9 mouse cellular contexts compared by ENCODE assay signal in genomic region chr11:76893570-76893969, GRCm38 (mm10). TPM values are rescaled to one million over a fixed set of nuclear protein-coding genes. Genes with fewer than 3 reads are reported as not detected.
DNase-seq lines count a peak whose midpoint lies in the region; ATAC-seq and TF ChIP-seq lines count a peak whose summit lies in the region.
"Had no signal": no experiment of that assay in that cellular context is flagged by ENCODE, and none has a peak within 500 bp of the region (broad histone marks: within the 10 kb centered on the region; RNA-seq: fewer than 3 reads in every experiment).

No protein-coding gene starts in this region.

- no peaks in the 10 kb centered on the region for H3K27me3 ChIP-seq in liver, adult 2 months (ENCODE audit: control insufficient read depth, insufficient read depth, low read length)
- H3K27me3 ChIP-seq in hindbrain, embryonic 11.5 days (ENCODE audit: control insufficient read depth, insufficient read depth, low read length), result no peaks in the 10 kb centered on the region

- no peak overlapping the region for H3K4me3 ChIP-seq in liver, adult 2 months (ENCODE audit: insufficient read depth, low read depth, low read length)
- no peak overlapping the region for H3K4me3 ChIP-seq in hindbrain, embryonic 11.5 days (ENCODE audit: low read depth, low read length)

- DNase-seq in 3T3-L1 (ENCODE audit: low read depth, low spot score), result peak; percentile 36
- DNase-seq in embryo, embryonic 10 days (ENCODE audit: low spot score), result peak; percentile 69
- DNase-seq in heart, postnatal 36 days, result peak; percentile 48 to 59
- DNase-seq in liver, adult 2 months (ENCODE audit: extremely low read depth, low read depth, low spot score), result no peak
- no peak for DNase-seq in right cerebral cortex, postnatal 10 days (ENCODE audit: low spot score in 2 of 2)
- no peak for DNase-seq in left cerebral cortex, adult 18-20 months (ENCODE audit: low spot score in 2 of 2)
- DNase-seq in hindbrain, embryonic 11.5 days (ENCODE audit: low spot score), result no peak

- H3K4me1 ChIP-seq in liver, adult 2 months (ENCODE audit: control insufficient read depth, insufficient read depth, low read length), result peaks cover 7% of the 10 kb centered on the region
- H3K4me1 ChIP-seq in hindbrain, embryonic 11.5 days (replicated peaks; ENCODE audit: control insufficient read depth, insufficient read depth, low read length), result no peaks in the 10 kb centered on the region

- H3K79me2 ChIP-seq in liver, adult 2 months (ENCODE audit: control insufficient read depth, insufficient read depth, low read length), result no peaks in the 10 kb centered on the region

- peak overlapping the region; percentile 6 for H3K27ac ChIP-seq in liver, adult 2 months (replicated peaks; ENCODE audit: insufficient read depth, low read depth, low read length)
- H3K27ac ChIP-seq in hindbrain, embryonic 11.5 days (ENCODE audit: low read depth, low read length), result no peak overlapping the region

- 22% methylated on average over 4 of the region's 4 CpGs for WGBS in liver, adult 2 months
- WGBS in hindbrain, embryonic 11.5 days, result 27% methylated on average over 4 of the region's 4 CpGs

- no peak overlapping the region for H3K4me2 ChIP-seq in hindbrain, embryonic 11.5 days (replicated peaks; ENCODE audit: low read depth, low read length)

- no peaks in the 10 kb centered on the region for H3K9me3 ChIP-seq in hindbrain, embryonic 11.5 days (ENCODE audit: control insufficient read depth, low read length)

- intact Hi-C loops in heart, postnatal 36 days (cut with DNase I), result loop anchor here (5.0 kb wide), 1 partner anchor 216 kb away; the partner anchor contains the start of gene Trarg1

- no peak for ATAC-seq in monocyte, adult 5-6 weeks (replicated peaks; ENCODE audit: insufficient number of reproducible peaks, low FRiP score, low TSS enrichment, poor library complexity, severe bottlenecking)
- ATAC-seq in hindbrain, embryonic 11.5 days (ENCODE audit: low FRiP score), result no peak

- H3K9ac ChIP-seq in liver, adult 2 months (ENCODE audit: low read depth, low read length), result no peak overlapping the region
- no peak overlapping the region for H3K9ac ChIP-seq in hindbrain, embryonic 11.5 days (ENCODE audit: low read depth, low read length)

- no peak for TF ChIP-seq POLR2A in liver, adult 2 months (IDR thresholded peaks at IDR 0.05; ENCODE audit: extremely low read depth, insufficient read depth, low read length)

- H3K36me3 ChIP-seq in liver, adult 2 months (ENCODE audit: control insufficient read depth, insufficient read depth, low read length), result no peaks in the 10 kb centered on the region
- no peaks in the 10 kb centered on the region for H3K36me3 ChIP-seq in hindbrain, embryonic 11.5 days (ENCODE audit: control insufficient read depth, insufficient read depth, low read length)

- no peak for TF ChIP-seq CTCF in liver, adult 2 months (IDR thresholded peaks at IDR 0.05; ENCODE audit: low read depth, low read length)

RNA-seq across cellular contexts. Expression of gene Tmigd1, which starts 8.4 kb away (rescaled TPM):
- under 1 TPM; 0.22 to 0.27 TPM for total RNA-seq in heart, postnatal 36 days (2021)
- not detected in 2 replicates for total RNA-seq in liver, adult 2 months (2014; rRNA removed)
- polyA plus RNA-seq in liver, adult 2 months (2012; rRNA removed), result not detected in 2 replicates
- 0.76 TPM in 1 of 3 replicates, not detected in the others for total RNA-seq in monocyte, adult 5-6 weeks (2017)
- not detected for total RNA-seq in left cerebral cortex, adult 18-20 months (2021)
- 0.17 TPM in 1 of 2 replicates, not detected in the other for polyA plus RNA-seq in hindbrain, embryonic 11.5 days (2014; fragmentation: Nextera tagmentation; extraction: Ambion mirVana)
- total RNA-seq: MEL had no signal

RNA-seq across cellular contexts. Expression of gene Blmh, which starts 31.0 kb away (rescaled TPM):
- 10 to 100 TPM; 34.1 to 40.7 TPM for total RNA-seq in heart, postnatal 36 days (2021)
- 43.6 and 45.8 TPM in 2 replicates for total RNA-seq in liver, adult 2 months (2014; rRNA removed)
- polyA plus RNA-seq in liver, adult 2 months (2012; rRNA removed), result 8.6 and 10.3 TPM in 2 replicates
- 87.2 to 135 TPM (median 98.4 TPM) in 3 replicates for total RNA-seq in monocyte, adult 5-6 weeks (2017)
- 10 to 100 TPM; 58.8 to 60.7 TPM for total RNA-seq in left cerebral cortex, adult 18-20 months (2021)
- polyA plus RNA-seq in hindbrain, embryonic 11.5 days (2014; fragmentation: Nextera tagmentation; extraction: Ambion mirVana), result 164 and 193 TPM in 2 replicates

RNA-seq across cellular contexts. Expression of gene Cpd, which starts 46.8 kb away (rescaled TPM):
- 10 to 100 TPM; 43.3 to 44.9 TPM for total RNA-seq in heart, postnatal 36 days (2021)
- 17.0 and 22.6 TPM in 2 replicates for total RNA-seq in liver, adult 2 months (2014; rRNA removed)
- polyA plus RNA-seq in liver, adult 2 months (2012; rRNA removed), result 4.8 and 5.0 TPM in 2 replicates
- 37.7 to 55.0 TPM (median 54.1 TPM) in 3 replicates for total RNA-seq in monocyte, adult 5-6 weeks (2017)
- total RNA-seq in left cerebral cortex, adult 18-20 months (2021), result 10 to 100 TPM; 51.7 to 54.2 TPM
- 15.4 and 16.0 TPM in 2 replicates for polyA plus RNA-seq in hindbrain, embryonic 11.5 days (2014; fragmentation: Nextera tagmentation; extraction: Ambion mirVana)

Comparison
In these comparisons a context has a peak if more than half of its experiments do, and no peak if none do; other contexts are left out.
1. DNase-seq: peak in 3T3-L1 (single experiment), embryo, embryonic 10 days (single experiment) and heart, postnatal 36 days (2 of 2); none in liver, adult 2 months (single experiment), right cerebral cortex, postnatal 10 days (0 of 2), left cerebral cortex, adult 18-20 months (0 of 2) and hindbrain, embryonic 11.5 days (single experiment).